Mouse (Mus musculus) granulocyte monocyte progenitor cell, adult 5-6 weeks (primary cell): ENCODE measurements around the gene Olfr585. TPM values are rescaled to one million over a fixed set of nuclear protein-coding genes. Genes with fewer than 3 reads are reported as not detected.

Source experiments
- ATAC-seq: replicated peaks from 2 replicates; pipeline ENCODE4 v1.8.0; 2016; ENCODE audit warnings: mild to moderate bottlenecking, moderate TSS enrichment, inconsistent platforms; ENCODE audit not compliant: poor library complexity, severe bottlenecking
- total RNA-seq, 2 experiments: library from RNA; stranded (forward) in 1 of 2; stranded (reverse) in 1 of 2; fragments of 200-712, 200-1000 nt in 1 of 2; fragments of >200 nt in 1 of 2; fragmentation: Nextera tagmentation in 1 of 2; gene quantifications; 2 replicates each; pipeline ENCODE4 v1.2.3; 2014 to 2017

The Olfr585 gene
- total RNA-seq (2014; fragmentation: Nextera tagmentation) (not detected in 2 replicates), total RNA-seq (2017) (not detected in 2 replicates)

GRCm38 (mm10) chr7:103097420-103097819 is at the start of gene Olfr585:
Gene Olfr585, plus strand, starts transcription at chr7:103097720.
- no peak for ATAC-seq

GRCm38 (mm10) chr7:103051000-103051399 is 46.5 kb upstream of the Olfr585 start, which contains the start of gene Olfr583:
Gene Olfr583, plus strand, starts transcription at chr7:103051300.
- no peak for ATAC-seq

- no peak for ATAC-seq
These were observed 15.9 kb upstream of the Olfr585 start, which contains the start of gene Olfr584 for GRCm38 (mm10) chr7:103081585-103081984. Gene Olfr584, plus strand, starts transcription at chr7:103081885.

GRCm38 (mm10) chr7:103119406-103119805 is 21.9 kb downstream of the Olfr585 start:
- ATAC-seq, result no peak

GRCm38 (mm10) chr7:103125538-103125937 is 28.0 kb downstream of the Olfr585 start, which contains the start of gene Olfr586:
Gene Olfr586, minus strand, starts transcription at chr7:103125638.
- no peak for ATAC-seq

GRCm38 (mm10) chr7:103140579-103140978 is 43.1 kb downstream of the Olfr585 start, which contains the start of gene Olfr588-ps1:
Gene Olfr588-ps1, plus strand, starts transcription at chr7:103140879.
- no peak for ATAC-seq

Other genes starting within 250 kb of the Olfr585 start
- not detected in 2 replicates for gene Olfr566, start 239.0 kb upstream of the Olfr585 start, total RNA-seq (2014; fragmentation: Nextera tagmentation)
- not detected in 2 replicates for gene Olfr566, start 239.0 kb upstream of the Olfr585 start, total RNA-seq (2017)
- not detected in 2 replicates for gene Olfr568, start 220.6 kb upstream of the Olfr585 start, total RNA-seq (2014; fragmentation: Nextera tagmentation)
- gene Olfr568, start 220.6 kb upstream of the Olfr585 start, total RNA-seq (2017), result not detected in 2 replicates
- gene Olfr569, start 206.8 kb upstream of the Olfr585 start, total RNA-seq (2014; fragmentation: Nextera tagmentation), result not detected in 2 replicates
- gene Olfr569, start 206.8 kb upstream of the Olfr585 start, total RNA-seq (2017), result not detected in 2 replicates
- gene Olfr570, start 203.1 kb upstream of the Olfr585 start, total RNA-seq (2014; fragmentation: Nextera tagmentation), result not detected in 2 replicates
- not detected in 2 replicates for gene Olfr570, start 203.1 kb upstream of the Olfr585 start, total RNA-seq (2017)
- gene Olfr571, start 180.2 kb upstream of the Olfr585 start, total RNA-seq (2014; fragmentation: Nextera tagmentation), result not detected in 2 replicates
- not detected in 2 replicates for gene Olfr571, start 180.2 kb upstream of the Olfr585 start, total RNA-seq (2017)
- gene Olfr572, start 173.3 kb upstream of the Olfr585 start, total RNA-seq (2014; fragmentation: Nextera tagmentation), result not detected in 2 replicates
- not detected in 2 replicates for gene Olfr572, start 173.3 kb upstream of the Olfr585 start, total RNA-seq (2017)
- not detected in 2 replicates for gene Olfr573-ps1, start 155.1 kb upstream of the Olfr585 start, total RNA-seq (2014; fragmentation: Nextera tagmentation)
- not detected in 2 replicates for gene Olfr573-ps1, start 155.1 kb upstream of the Olfr585 start, total RNA-seq (2017)
- not detected in 2 replicates for gene Olfr574, start 149.3 kb upstream of the Olfr585 start, total RNA-seq (2014; fragmentation: Nextera tagmentation)
- gene Olfr574, start 149.3 kb upstream of the Olfr585 start, total RNA-seq (2017), result not detected in 2 replicates
- not detected in 2 replicates for gene Olfr575, start 138.9 kb upstream of the Olfr585 start, total RNA-seq (2014; fragmentation: Nextera tagmentation)
- gene Olfr575, start 138.9 kb upstream of the Olfr585 start, total RNA-seq (2017), result not detected in 2 replicates
- gene Olfr576, start 135.1 kb upstream of the Olfr585 start, total RNA-seq (2014; fragmentation: Nextera tagmentation), result not detected in 2 replicates
- gene Olfr576, start 135.1 kb upstream of the Olfr585 start, total RNA-seq (2017), result not detected in 2 replicates
- gene Olfr577, start 121.8 kb upstream of the Olfr585 start, total RNA-seq (2014; fragmentation: Nextera tagmentation), result not detected in 2 replicates
- gene Olfr577, start 121.8 kb upstream of the Olfr585 start, total RNA-seq (2017), result not detected in 2 replicates
- not detected in 2 replicates for gene Olfr578, start 108.4 kb upstream of the Olfr585 start, total RNA-seq (2014; fragmentation: Nextera tagmentation)
- not detected in 2 replicates for gene Olfr578, start 108.4 kb upstream of the Olfr585 start, total RNA-seq (2017)
- gene Olfr582, start 59.7 kb upstream of the Olfr585 start, total RNA-seq (2014; fragmentation: Nextera tagmentation), result not detected in 2 replicates
- not detected in 2 replicates for gene Olfr582, start 59.7 kb upstream of the Olfr585 start, total RNA-seq (2017)
- gene Olfr583, start 46.4 kb upstream of the Olfr585 start, total RNA-seq (2014; fragmentation: Nextera tagmentation), result not detected in 2 replicates
- gene Olfr583, start 46.4 kb upstream of the Olfr585 start, total RNA-seq (2017), result not detected in 2 replicates
- not detected in 2 replicates for gene Olfr584, start 15.8 kb upstream of the Olfr585 start, total RNA-seq (2014; fragmentation: Nextera tagmentation)
- not detected in 2 replicates for gene Olfr584, start 15.8 kb upstream of the Olfr585 start, total RNA-seq (2017)
- not detected in 2 replicates for gene Olfr586, start 27.9 kb downstream of the Olfr585 start, total RNA-seq (2014; fragmentation: Nextera tagmentation)
- not detected in 2 replicates for gene Olfr586, start 27.9 kb downstream of the Olfr585 start, total RNA-seq (2017)
- gene Olfr588-ps1, start 43.2 kb downstream of the Olfr585 start, total RNA-seq (2014; fragmentation: Nextera tagmentation), result not detected in 2 replicates
- not detected in 2 replicates for gene Olfr588-ps1, start 43.2 kb downstream of the Olfr585 start, total RNA-seq (2017)
- not detected in 2 replicates for gene Olfr589, start 58.6 kb downstream of the Olfr585 start, total RNA-seq (2014; fragmentation: Nextera tagmentation)
- gene Olfr589, start 58.6 kb downstream of the Olfr585 start, total RNA-seq (2017), result not detected in 2 replicates
- not detected in 2 replicates for gene Olfr591, start 80.6 kb downstream of the Olfr585 start, total RNA-seq (2014; fragmentation: Nextera tagmentation)
- not detected in 2 replicates for gene Olfr591, start 80.6 kb downstream of the Olfr585 start, total RNA-seq (2017)
- gene Olfr592, start 87.1 kb downstream of the Olfr585 start, total RNA-seq (2014; fragmentation: Nextera tagmentation), result not detected in 2 replicates
- not detected in 2 replicates for gene Olfr592, start 87.1 kb downstream of the Olfr585 start, total RNA-seq (2017)
- not detected in 2 replicates for gene Olfr593, start 114.1 kb downstream of the Olfr585 start, total RNA-seq (2014; fragmentation: Nextera tagmentation)
- gene Olfr593, start 114.1 kb downstream of the Olfr585 start, total RNA-seq (2017), result not detected in 2 replicates
- gene Olfr594, start 119.3 kb downstream of the Olfr585 start, total RNA-seq (2014; fragmentation: Nextera tagmentation), result not detected in 2 replicates
- not detected in 2 replicates for gene Olfr594, start 119.3 kb downstream of the Olfr585 start, total RNA-seq (2017)
- not detected in 2 replicates for gene Usp17ld, start 154.8 kb downstream of the Olfr585 start, total RNA-seq (2014; fragmentation: Nextera tagmentation)
- gene Usp17ld, start 154.8 kb downstream of the Olfr585 start, total RNA-seq (2017), result not detected in 2 replicates
- not detected in 2 replicates for gene Olfr596, start 207.9 kb downstream of the Olfr585 start, total RNA-seq (2014; fragmentation: Nextera tagmentation)
- not detected in 2 replicates for gene Olfr596, start 207.9 kb downstream of the Olfr585 start, total RNA-seq (2017)
- not detected in 2 replicates for gene Olfr597, start 218.6 kb downstream of the Olfr585 start, total RNA-seq (2014; fragmentation: Nextera tagmentation)
- gene Olfr597, start 218.6 kb downstream of the Olfr585 start, total RNA-seq (2017), result not detected in 2 replicates
- gene Olfr598, start 225.8 kb downstream of the Olfr585 start, total RNA-seq (2014; fragmentation: Nextera tagmentation), result not detected in 2 replicates
- gene Olfr598, start 225.8 kb downstream of the Olfr585 start, total RNA-seq (2017), result not detected in 2 replicates
- not detected in 2 replicates for gene Olfr599, start 238.2 kb downstream of the Olfr585 start, total RNA-seq (2014; fragmentation: Nextera tagmentation)
- gene Olfr599, start 238.2 kb downstream of the Olfr585 start, total RNA-seq (2017), result not detected in 2 replicates